Mouse (Mus musculus) thymus, adult 2 months (tissue): ENCODE results near the gene Kcnk16. TPM values are rescaled to one million over a fixed set of nuclear protein-coding genes. Genes with fewer than 3 reads are reported as not detected.

Experiments
- DNase-seq: peaks from one replicate; pipeline ENCODE4 v3.0.0; 2021
- H3K27ac ChIP-seq: fragments of 200-500 bp; 2 replicates; pipeline ENCODE4 v1.5.1; 2012; ENCODE audit warnings: low read length, control low read depth; ENCODE audit not compliant: control insufficient read depth, insufficient read depth
- H3K27me3 ChIP-seq: fragments of 200-500 bp; 2 replicates; pipeline ENCODE4 v1.6.1; 2012; ENCODE audit warnings: mild to moderate bottlenecking, low read length, moderate library complexity, mixed read lengths; ENCODE audit not compliant: control insufficient read depth, insufficient read depth
- H3K36me3 ChIP-seq: fragments of 200-500 bp; 2 replicates; pipeline ENCODE4 v1.6.1; 2012; ENCODE audit warnings: mild to moderate bottlenecking, low read length, moderate library complexity; ENCODE audit not compliant: control insufficient read depth, insufficient read depth
- H3K4me1 ChIP-seq: fragments of 200-500 bp; replicated peaks from 2 replicates; pipeline ENCODE4 v1.6.1; 2012; ENCODE audit warnings: low read length; ENCODE audit not compliant: control insufficient read depth, insufficient read depth
- H3K4me3 ChIP-seq: fragments of 200-500 bp; 2 replicates; pipeline ENCODE4 v1.5.1; 2012; ENCODE audit warnings: mild to moderate bottlenecking, low read length, control low read depth, moderate library complexity; ENCODE audit not compliant: control insufficient read depth, insufficient read depth
- CTCF ChIP-seq: fragments of 200-500 bp; IDR thresholded peaks from 2 replicates; pipeline ENCODE4 v1.5.1; 2012; ENCODE audit warnings: mild to moderate bottlenecking, control low read depth, low read length, moderate library complexity, borderline replicate concordance; ENCODE audit not compliant: control insufficient read depth, poor library complexity, insufficient read depth; ENCODE audit errors: extremely low read depth
- POLR2A ChIP-seq: fragments of 200-500 bp; IDR thresholded peaks from 2 replicates; pipeline ENCODE4 v1.6.1; 2012; ENCODE audit warnings: mild to moderate bottlenecking, low read length, control low read depth, moderate library complexity; ENCODE audit not compliant: control insufficient read depth, poor library complexity, insufficient read depth; ENCODE audit errors: extremely low read depth
- WGBS: fragments of 180-500 bp; shearing (Covaris S2); methylation state at CpG from one replicate; pipeline ENCODE4 v1.1.7; 2018; 5-methylcytosine and 5-hydroxymethylcytosine counted together
- polyA plus RNA-seq: library from polyadenylated mRNA; depleted of rRNA; stranded (reverse); fragments of >200 nt; gene quantifications from 2 replicates; pipeline ENCODE4 v1.2.3, GENCODE M21; 2012

Gene Kcnk16
- polyA plus RNA-seq, 1 experiment: 0.43 TPM

DNA sequence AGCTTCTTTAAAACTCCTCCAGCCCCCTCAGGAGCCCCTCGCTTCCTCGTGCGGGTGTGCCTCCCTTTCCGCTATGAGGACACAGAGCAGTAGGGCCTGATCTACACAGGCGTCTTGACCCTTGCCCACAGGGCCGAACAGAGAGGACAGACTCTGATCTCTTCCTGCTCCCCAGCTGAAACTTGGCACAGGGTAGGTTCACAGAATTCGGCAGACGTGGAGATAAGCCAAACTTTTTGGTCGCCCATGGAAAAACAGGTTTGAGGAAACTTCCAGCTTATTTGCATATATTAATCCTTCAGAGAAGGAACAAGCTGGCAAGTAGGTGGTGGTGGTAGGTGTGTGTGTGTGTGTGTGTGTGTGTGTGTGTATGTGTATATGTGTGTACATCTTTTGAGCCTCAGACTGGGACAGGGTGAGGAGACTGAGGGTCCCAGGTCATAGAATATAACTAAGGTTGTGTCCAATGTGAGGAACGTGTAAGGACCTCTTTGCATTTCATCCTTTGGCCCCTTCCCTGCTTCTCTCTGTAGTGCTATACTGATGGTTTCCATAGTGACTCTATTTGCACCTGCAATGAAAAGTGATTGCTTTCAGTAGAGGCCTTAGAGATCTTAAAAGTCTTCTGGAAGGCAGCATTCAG lies 44.3 kb downstream of the Kcnk16 start:
- WGBS: 84% methylated on average over 10 of the region's 10 CpGs
- H3K36me3 ChIP-seq: no peaks in the 10 kb centered on the region

DNA sequence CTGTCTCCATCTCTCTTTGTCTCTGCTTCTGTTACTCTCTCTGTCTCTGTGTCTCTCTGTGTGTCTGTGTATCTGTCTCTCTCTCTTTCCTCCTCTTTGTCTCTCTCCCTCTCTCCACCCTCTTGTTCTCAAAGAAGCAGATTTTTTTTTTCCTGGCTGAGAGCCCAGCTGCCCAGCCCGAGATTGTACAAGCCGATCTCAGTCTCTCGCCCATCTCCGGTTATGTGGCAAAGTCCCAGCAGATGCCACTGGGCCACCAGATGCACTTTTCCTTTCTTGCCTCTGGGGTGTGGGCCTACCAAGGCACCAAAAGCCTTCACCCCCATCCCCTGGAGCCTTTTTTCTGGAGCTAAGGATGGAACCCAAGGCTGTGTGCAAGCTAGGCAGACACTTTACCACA lies 44.8 kb downstream of the Kcnk16 start:
- no peak for DNase-seq
- H3K4me3 ChIP-seq: no peak overlapping the region

More for the DNA sequence above, 44.3 kb downstream of the Kcnk16 start:
- DNase-seq: no peak
- H3K27ac ChIP-seq: no peak overlapping the region
- TF ChIP-seq POLR2A: no peak
- no peak for TF ChIP-seq CTCF
- peaks cover 5% of the 10 kb centered on the region; the same call in 1 of the 2 replicates for H3K4me1 ChIP-seq
- H3K4me3 ChIP-seq: no peak overlapping the region
- no peaks in the 10 kb centered on the region for H3K27me3 ChIP-seq

DNA sequence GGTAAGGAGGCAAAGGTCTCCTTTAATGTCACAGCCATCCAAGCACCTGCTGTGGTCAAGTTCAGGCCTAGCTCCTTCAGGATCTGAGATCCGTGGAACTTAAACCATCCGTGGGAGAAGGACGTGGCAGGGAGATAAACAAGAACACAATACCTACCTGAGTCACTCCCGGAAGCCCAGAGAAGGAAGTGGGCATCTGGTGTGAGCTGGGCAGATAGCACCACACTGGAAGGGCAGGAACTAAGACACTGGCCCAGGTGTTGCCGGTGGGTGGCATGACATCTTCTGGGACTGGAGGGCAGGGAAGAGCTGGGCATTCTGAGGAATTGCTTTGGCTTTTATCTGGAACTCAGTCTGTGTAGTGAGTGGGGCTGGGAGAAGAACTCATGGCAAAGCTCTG lies 45.7 kb downstream of the Kcnk16 start:
- TF ChIP-seq CTCF (no peak), POLR2A (no peak)
- no peaks in the 10 kb centered on the region for H3K27me3 ChIP-seq
- DNase-seq: no peak
- WGBS: 12% methylated on average over 5 of the region's 5 CpGs
- H3K27ac ChIP-seq: no peak overlapping the region
- no peak overlapping the region for H3K4me3 ChIP-seq
- peaks cover 5% of the 10 kb centered on the region; the same call in 1 of the 2 replicates for H3K4me1 ChIP-seq
- no peaks in the 10 kb centered on the region for H3K36me3 ChIP-seq

More for the DNA sequence above, 44.8 kb downstream of the Kcnk16 start:
- Histone ChIP-seq H3K27ac (no peak overlapping the region), H3K36me3 (no peaks in the 10 kb centered on the region), H3K4me1 (peaks cover 5% of the 10 kb centered on the region; the same call in 1 of the 2 replicates), H3K27me3 (no peaks in the 10 kb centered on the region)
- TF ChIP-seq POLR2A: no peak
- WGBS: 55% methylated on average over 4 of the region's 4 CpGs

DNA sequence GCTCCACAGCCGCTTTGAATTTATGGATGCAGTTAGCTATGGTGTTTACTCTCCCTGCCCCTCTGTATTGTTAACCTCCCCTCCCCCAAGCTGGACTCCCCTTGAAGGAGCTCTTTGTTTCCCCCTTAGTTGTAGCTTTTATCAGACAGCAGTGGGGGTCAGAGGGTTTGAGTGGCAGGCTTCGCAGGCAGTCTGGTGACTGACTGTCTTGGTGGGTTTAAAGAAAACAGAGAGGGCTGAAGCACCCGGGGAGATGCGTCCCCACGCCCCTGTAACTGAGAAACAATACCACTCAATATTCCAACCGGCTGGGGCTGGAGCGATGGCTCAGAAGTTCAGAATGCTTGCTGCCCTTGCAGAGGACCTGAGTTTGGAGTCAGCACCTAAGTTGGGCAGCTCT lies 47.9 kb downstream of the Kcnk16 start:
- Histone ChIP-seq H3K36me3 (no peaks in the 10 kb centered on the region), H3K4me3 (no peak overlapping the region), H3K27me3 (no peaks in the 10 kb centered on the region), H3K4me1 (peaks cover 5% of the 10 kb centered on the region; the same call in 1 of the 2 replicates), H3K27ac (no peak overlapping the region)
- no peak for DNase-seq
- WGBS: 96% methylated on average over 7 of the region's 7 CpGs
- TF ChIP-seq POLR2A: no peak
- TF ChIP-seq CTCF: no peak

DNA sequence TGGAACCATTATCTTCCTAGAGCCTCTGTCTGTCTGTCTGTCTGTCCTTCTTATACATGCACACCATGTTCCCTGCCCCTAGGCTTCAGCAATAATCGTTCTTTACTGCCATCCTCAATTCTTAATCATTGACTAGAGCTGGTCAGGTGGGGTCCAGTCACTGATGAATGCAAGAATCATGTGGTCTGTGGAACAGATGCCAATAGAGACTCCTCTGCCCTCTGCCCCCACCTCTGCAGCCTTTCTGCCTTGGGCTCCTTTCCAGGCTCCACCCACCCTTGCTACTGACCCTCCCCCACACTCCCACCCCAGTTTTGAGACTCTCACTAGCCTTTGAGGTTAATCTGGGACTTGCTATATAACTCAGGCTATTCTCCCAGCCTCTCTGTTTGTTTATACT lies 49.1 kb downstream of the Kcnk16 start:
- no peak for TF ChIP-seq CTCF
- TF ChIP-seq POLR2A: no peak
- DNase-seq: no peak
- peaks cover 8% of the 10 kb centered on the region; the same call in 1 of the 2 replicates for H3K4me1 ChIP-seq
- H3K27me3 ChIP-seq: no peaks in the 10 kb centered on the region
- H3K36me3 ChIP-seq: no peaks in the 10 kb centered on the region
- 89% methylated on average over 1 of the region's 1 CpGs for WGBS
- no peak overlapping the region for H3K4me3 ChIP-seq
- no peak overlapping the region for H3K27ac ChIP-seq

DNA sequence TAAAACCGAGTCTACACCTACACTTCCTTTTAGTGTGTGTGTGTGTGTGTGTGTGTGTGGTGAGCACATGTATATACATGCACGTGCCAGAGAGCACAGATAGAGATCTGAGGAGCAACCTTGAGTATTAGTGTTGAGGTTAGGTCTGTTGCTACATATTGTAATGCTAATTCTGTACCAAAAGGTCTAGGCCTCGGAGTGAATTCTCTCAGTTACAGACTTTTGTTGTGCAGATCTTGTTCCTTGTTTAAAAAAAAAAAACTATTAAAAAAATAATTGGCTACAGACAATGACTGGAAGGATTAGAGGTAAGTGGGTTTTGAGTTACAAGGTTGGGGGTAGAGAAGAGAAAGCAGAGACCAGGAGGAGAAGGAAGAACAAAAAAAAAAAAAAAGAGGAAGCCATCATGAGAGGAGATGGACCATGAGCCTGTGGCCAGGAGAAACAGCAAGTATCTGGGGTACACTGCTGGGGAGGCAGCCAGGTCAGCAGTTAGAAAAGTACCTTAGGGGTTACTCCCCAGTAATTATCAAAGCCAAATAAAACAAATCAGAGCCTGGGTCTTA lies 51.6 kb downstream of the Kcnk16 start:
- Histone ChIP-seq H3K27me3 (no peaks in the 10 kb centered on the region), H3K4me3 (no peak overlapping the region), H3K36me3 (no peaks in the 10 kb centered on the region), H3K27ac (no peak overlapping the region), H3K4me1 (0 out of 2 replicates have a peak, but pooled peaks cover 3% of the 10 kb centered on the region)
- 22% methylated on average over 3 of the region's 3 CpGs for WGBS
- TF ChIP-seq POLR2A (no peak), CTCF (no peak)
- no peak for DNase-seq
